Mouse (Mus musculus) C2C12 (cell line): Measurements from ENCODE around the gene Msmb.

Source experiments
- CTCF ChIP-seq: IDR thresholded peaks from one replicate; pipeline ENCODE4 v1.5.1; 2011; ENCODE audit not compliant: control insufficient read depth, insufficient read depth, insufficient read length
- USF1 ChIP-seq: IDR thresholded peaks from one replicate; pipeline ENCODE4 v1.6.1; 2011; ENCODE audit warnings: low read depth, mild to moderate bottlenecking, control low read depth, moderate library complexity

GRCm38 (mm10) chr14:32120940-32121919, 20.6 kb upstream of the Msmb start:
- no peak for TF ChIP-seq CTCF
- TF ChIP-seq USF1: no peak
